Mouse (Mus musculus) ES-E14 (cell line): ENCODE measurements around the gene Clptm1. TPM values are rescaled to one million over a fixed set of nuclear protein-coding genes. Genes with fewer than 3 reads are reported as not detected.

Experiments used
- DNase-seq: peaks from one replicate; pipeline ENCODE4 v3.0.0-alpha.2; 2013; ENCODE audit warnings: low read depth, low spot score
- H3K27ac ChIP-seq: 2 replicates; pipeline ENCODE4 v1.5.1; 2012; ENCODE audit warnings: low read depth, mild to moderate bottlenecking, low read length, moderate library complexity, mixed read lengths; ENCODE audit not compliant: poor library complexity, insufficient read depth, severe bottlenecking
- H3K36me3 ChIP-seq: 2 replicates; pipeline ENCODE4 v1.6.1; 2012; ENCODE audit warnings: mild to moderate bottlenecking, low read length, moderate library complexity, mixed read lengths; ENCODE audit not compliant: control insufficient read depth, poor library complexity, insufficient read depth, severe bottlenecking
- H3K4me1 ChIP-seq, 2 experiments: fragments of 150-350 bp in 1 of 2; sonication (generic) in 1 of 2; 2 replicates each; pipeline ENCODE4 v1.6.1; 2012; ENCODE audit warnings: low read length in 2 of 2, mild to moderate bottlenecking in 1 of 2, mixed read lengths in 1 of 2; ENCODE audit not compliant: control insufficient read depth in 2 of 2, insufficient read depth in 2 of 2, poor library complexity in 1 of 2
- H3K4me3 ChIP-seq, 2 experiments: fragments of 150-350 bp in 1 of 2; sonication (generic) in 1 of 2; 2 replicates each; pipeline ENCODE4 v1.5.1; 2012; ENCODE audit warnings: low read length in 2 of 2, low read depth in 1 of 2, mild to moderate bottlenecking in 1 of 2, mixed read lengths in 1 of 2; ENCODE audit not compliant: insufficient read depth in 1 of 2, poor library complexity in 1 of 2, severe bottlenecking in 1 of 2
- H3K9ac ChIP-seq: 2 replicates; pipeline ENCODE4 v1.6.1; 2012; ENCODE audit warnings: low read depth, mild to moderate bottlenecking, low read length, mixed read lengths; ENCODE audit not compliant: poor library complexity, insufficient read depth, severe bottlenecking
- H3K9me3 ChIP-seq: fragments of 150-350 bp; sonication (generic); 2 replicates; pipeline ENCODE4 v1.6.1; 2012; ENCODE audit warnings: low read depth, mild to moderate bottlenecking, low read length; ENCODE audit not compliant: control insufficient read depth, insufficient read depth
- CHD2 ChIP-seq: IDR thresholded peaks from 2 replicates; pipeline ENCODE4 v1.6.1; 2014; ENCODE audit warnings: mild to moderate bottlenecking, low read depth, low read length, inconsistent platforms
- HCFC1 ChIP-seq: IDR thresholded peaks from 2 replicates; pipeline ENCODE4 v1.6.1; 2012; ENCODE audit warnings: low read length, inconsistent platforms, borderline replicate concordance; ENCODE audit not compliant: insufficient read depth
- MAFK ChIP-seq: IDR thresholded peaks from 2 replicates; pipeline ENCODE4 v1.6.1; 2014; ENCODE audit warnings: mild to moderate bottlenecking, low read depth, low read length, inconsistent platforms; ENCODE audit not compliant: insufficient read depth
- ZC3H11A ChIP-seq: IDR thresholded peaks from 2 replicates; pipeline ENCODE4 v1.6.1; 2012; ENCODE audit warnings: low read depth, mild to moderate bottlenecking, inconsistent platforms, low read length, borderline replicate concordance
- ZNF384 ChIP-seq: IDR thresholded peaks from 2 replicates; pipeline ENCODE4 v1.6.1; 2012; ENCODE audit warnings: low read depth, low read length, inconsistent platforms
- in situ Hi-C, 2 experiments: fragments of 600-800 bp; cut with MboI; formaldehyde crosslinking; loops; one replicate each; pipeline ENCODE4 v1.15.1; 2025; ENCODE audit warnings: low sequenced_read_pairs in 2 of 2, inconsistent platforms in 1 of 2; ENCODE audit not compliant: unreplicated experiment in 2 of 2
- total RNA-seq: library from RNA; depleted of rRNA; stranded (reverse); fragments of 300-350 nt; gene quantifications from 2 replicates; pipeline ENCODE4 v1.2.3, GENCODE M21; 2012

Clptm1 gene
- total RNA-seq, 1 experiment, result 129 TPM

- peaks cover 44% of the 10 kb centered on the region for H3K36me3 ChIP-seq
- H3K9ac ChIP-seq, result peak overlapping the region; percentile 55
- H3K27ac ChIP-seq, result peak overlapping the region; percentile 85
Observed at GRCm38 (mm10) chr7:19700299-19701068, 35.7 kb upstream of the Clptm1 start.

GRCm38 (mm10) chr7:19699827-19700148 lies 35.0 kb upstream of the Clptm1 start:
- Histone ChIP-seq H3K9me3 (no peaks in the 10 kb centered on the region), H3K4me3 (no peak overlapping the region), H3K27ac (peak overlapping the region; percentile 77; the same call in 1 of the 2 replicates), H3K36me3 (peaks cover 41% of the 10 kb centered on the region), H3K4me1 (peaks cover 0 to 30% of the 10 kb centered on the region in 2 experiments; a peak in 2 of 4 replicates), H3K9ac (peak overlapping the region; percentile 36; the same call in 1 of the 2 replicates)
- in situ Hi-C loops, result no loop called here
- DNase-seq, result no peak
- TF ChIP-seq CHD2 (no peak), MAFK (no peak), ZNF384 (no peak), HCFC1 (no peak), ZC3H11A (no peak)

More at GRCm38 (mm10) chr7:19700299-19701068, 35.7 kb upstream of the Clptm1 start:
- TF ChIP-seq MAFK, result no peak
- no peak for TF ChIP-seq HCFC1
- Histone ChIP-seq H3K4me1 (peaks cover 0 to 25% of the 10 kb centered on the region in 2 experiments; a peak in 2 of 4 replicates), H3K9me3 (no peaks in the 10 kb centered on the region), H3K4me3 (peak overlapping the region in 1 of 2 experiments; percentile 24; a peak in 1 of 4 replicates)
- DNase-seq, result no peak
- in situ Hi-C loops, result no loop called here

GRCm38 (mm10) chr7:19698907-19699826 lies 34.3 kb upstream of the Clptm1 start, which contains the start of gene Apoe:
Gene Apoe (minus strand): TSS chr7:19699188.
- in situ Hi-C loops, result no loop called here
- H3K27ac ChIP-seq, result peak within 1 kb of the TSS; percentile 77
- peak within 1 kb of the TSS; percentile 61 to 79 for H3K4me3 ChIP-seq
- DNase-seq, result peak; percentile 75
- peak within 1 kb of the TSS; percentile 88 for H3K9ac ChIP-seq
- H3K4me1 ChIP-seq, result peaks cover 0 to 31% of the 10 kb centered on the region in 2 experiments; a peak in 2 of 4 replicates
- H3K36me3 ChIP-seq, result peaks cover 35% of the 10 kb centered on the region
- H3K9me3 ChIP-seq, result no peaks in the 10 kb centered on the region
- TF ChIP-seq ZNF384 (no peak), HCFC1 (no peak)

GRCm38 (mm10) chr7:19697949-19698906 lies 33.4 kb upstream of the Clptm1 start:
- in situ Hi-C loops, result no loop called here
- Histone ChIP-seq H3K9me3 (no peaks in the 10 kb centered on the region), H3K36me3 (peaks cover 34% of the 10 kb centered on the region), H3K4me1 (peaks cover 0 to 40% of the 10 kb centered on the region in 2 experiments; a peak in 2 of 4 replicates), H3K27ac (peak overlapping the region; percentile 67), H3K4me3 (peak overlapping the region; percentile 61 to 79), H3K9ac (peak overlapping the region; percentile 88)
- TF ChIP-seq MAFK (no peak), ZNF384 (no peak), HCFC1 (no peak), ZC3H11A (no peak)
- DNase-seq, result no peak
